Mouse (Mus musculus): Measurements from ENCODE around the gene 4931428L18Rik. TPM values are rescaled to one million over a fixed set of nuclear protein-coding genes. Genes with fewer than 3 reads are reported as not detected.
"Not testable (repeated sequence)": the region's sequence is repeated elsewhere in the genome, so short reads cannot be mapped to it uniquely, and the experiment has no call there.

The 4931428L18Rik gene
- polyA plus RNA-seq, 1 experiment from 2014 or later = not detected

DNA sequence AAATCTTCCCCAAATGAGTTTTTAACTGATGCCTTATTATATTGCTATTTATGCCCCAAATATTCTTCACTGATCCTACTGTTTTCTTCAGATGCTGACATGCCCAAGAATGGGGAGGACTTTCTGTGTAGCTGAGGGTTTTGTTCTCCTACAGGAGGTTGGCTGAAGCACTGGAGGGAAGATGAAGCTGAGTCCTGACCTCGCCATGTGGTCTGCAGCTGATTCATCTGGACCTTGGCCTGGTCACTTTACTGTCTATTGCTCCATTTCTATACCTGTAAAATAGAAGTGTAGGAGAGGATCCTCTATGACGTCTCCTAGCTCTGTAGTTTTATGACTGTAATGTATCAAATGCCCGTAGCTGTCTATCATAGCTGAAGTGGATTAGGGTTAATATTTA, 179.3 kb downstream of the 4931428L18Rik start:
- WGBS = 90% methylated on average over 3 of the region's 3 CpGs
- H3K9me3 ChIP-seq (ENCODE audit: control insufficient read depth, low read length) = no peaks in the 10 kb centered on the region
- no peak overlapping the region for H3K27ac ChIP-seq (ENCODE audit: low read length)
- ATAC-seq = no peak
- H3K9ac ChIP-seq (replicated peaks; ENCODE audit: low read depth, low read length) = no peak overlapping the region
- no peak overlapping the region for H3K4me2 ChIP-seq (ENCODE audit: low read length)
- H3K4me3 ChIP-seq (replicated peaks; ENCODE audit: low read length) = no peak overlapping the region
- no peaks in the 10 kb centered on the region for H3K36me3 ChIP-seq (ENCODE audit: control insufficient read depth, insufficient read depth)
- no peaks in the 10 kb centered on the region for H3K27me3 ChIP-seq (replicated peaks; ENCODE audit: control insufficient read depth, insufficient read depth, low read length)
- H3K4me1 ChIP-seq (replicated peaks; ENCODE audit: control insufficient read depth, insufficient read depth, low read length) = no peaks in the 10 kb centered on the region

DNA sequence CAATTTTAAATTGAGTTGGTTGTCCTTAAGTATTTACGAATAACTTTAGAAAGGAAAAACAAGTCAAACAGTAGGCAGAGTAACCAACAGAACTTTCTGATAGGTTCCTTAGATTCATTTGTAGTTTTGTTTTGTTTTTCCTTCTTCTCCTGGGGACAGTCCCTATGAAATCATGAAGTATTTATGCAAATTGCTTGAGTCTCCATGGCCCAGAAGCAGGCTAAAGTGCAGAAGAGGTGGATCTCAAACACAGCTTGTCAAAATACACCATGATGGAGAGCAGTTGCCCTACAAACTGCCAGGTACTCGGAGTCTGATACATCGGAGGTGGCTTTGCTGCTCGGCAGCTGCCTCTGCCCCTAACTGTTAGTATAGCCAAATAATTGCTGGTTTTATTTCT, 179.7 kb downstream of the 4931428L18Rik start:
- H3K9ac ChIP-seq (replicated peaks; ENCODE audit: low read depth, low read length) = no peak overlapping the region
- 87% methylated on average over 4 of the region's 4 CpGs for WGBS

DNA sequence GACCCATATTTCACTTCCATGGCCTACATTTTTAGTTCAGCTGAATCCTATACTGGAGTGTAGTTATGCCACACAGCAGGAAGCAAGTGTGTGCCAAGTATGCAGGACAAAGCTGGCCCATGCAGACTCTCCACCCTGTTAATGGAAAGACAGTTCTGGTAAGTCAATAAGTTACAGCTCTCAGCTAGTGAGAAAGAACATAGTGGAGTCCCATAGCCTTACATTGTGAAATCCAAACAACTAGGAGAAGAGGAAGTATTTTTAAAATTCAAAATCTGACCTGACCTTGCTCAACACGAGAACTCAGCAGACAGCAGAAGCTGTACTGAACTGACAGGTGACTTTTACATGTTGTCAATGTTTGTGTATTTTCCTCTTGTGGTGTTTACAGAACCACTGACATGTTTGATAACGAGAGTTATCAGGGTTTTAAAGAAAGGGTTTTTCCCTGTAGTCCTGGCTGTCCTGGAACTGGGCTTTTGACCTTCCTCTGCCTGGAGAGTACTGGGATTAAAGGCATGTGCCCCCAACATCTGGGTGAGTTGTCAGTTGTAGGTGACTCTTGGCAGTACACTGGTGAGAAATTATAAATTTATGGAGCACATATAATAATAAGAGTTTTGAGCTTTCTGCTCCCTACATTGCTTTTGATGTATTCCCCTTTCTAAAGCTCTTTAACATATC, 188.5 kb downstream of the 4931428L18Rik start:
- H3K4me1 ChIP-seq (replicated peaks; ENCODE audit: control insufficient read depth, insufficient read depth, low read length) = 0 out of 2 replicates have a peak, but pooled peaks cover 3% of the 10 kb centered on the region
- WGBS = 76% methylated on average over 2 of the region's 2 CpGs
- H3K4me2 ChIP-seq (ENCODE audit: low read length) = no peak overlapping the region
- ATAC-seq = no peak
- H3K9ac ChIP-seq (replicated peaks; ENCODE audit: low read depth, low read length) = no peak overlapping the region
- no peaks in the 10 kb centered on the region for H3K27me3 ChIP-seq (replicated peaks; ENCODE audit: control insufficient read depth, insufficient read depth, low read length)
- no peaks in the 10 kb centered on the region for H3K9me3 ChIP-seq (ENCODE audit: control insufficient read depth, low read length)
- no peaks in the 10 kb centered on the region for H3K36me3 ChIP-seq (ENCODE audit: control insufficient read depth, insufficient read depth)
- H3K27ac ChIP-seq (ENCODE audit: low read length) = no peak overlapping the region
- no peak overlapping the region for H3K4me3 ChIP-seq (replicated peaks; ENCODE audit: low read length)

More for the DNA sequence above, 179.7 kb downstream of the 4931428L18Rik start:
- Histone ChIP-seq H3K36me3 (ENCODE audit: control insufficient read depth, insufficient read depth) (no peaks in the 10 kb centered on the region), H3K4me3 (replicated peaks; ENCODE audit: low read length) (no peak overlapping the region), H3K27ac (ENCODE audit: low read length) (no peak overlapping the region), H3K4me1 (replicated peaks; ENCODE audit: control insufficient read depth, insufficient read depth, low read length) (no peaks in the 10 kb centered on the region), H3K4me2 (ENCODE audit: low read length) (no peak overlapping the region), H3K9me3 (ENCODE audit: control insufficient read depth, low read length) (no peaks in the 10 kb centered on the region), H3K27me3 (replicated peaks; ENCODE audit: control insufficient read depth, insufficient read depth, low read length) (no peaks in the 10 kb centered on the region)
- no peak for ATAC-seq

DNA sequence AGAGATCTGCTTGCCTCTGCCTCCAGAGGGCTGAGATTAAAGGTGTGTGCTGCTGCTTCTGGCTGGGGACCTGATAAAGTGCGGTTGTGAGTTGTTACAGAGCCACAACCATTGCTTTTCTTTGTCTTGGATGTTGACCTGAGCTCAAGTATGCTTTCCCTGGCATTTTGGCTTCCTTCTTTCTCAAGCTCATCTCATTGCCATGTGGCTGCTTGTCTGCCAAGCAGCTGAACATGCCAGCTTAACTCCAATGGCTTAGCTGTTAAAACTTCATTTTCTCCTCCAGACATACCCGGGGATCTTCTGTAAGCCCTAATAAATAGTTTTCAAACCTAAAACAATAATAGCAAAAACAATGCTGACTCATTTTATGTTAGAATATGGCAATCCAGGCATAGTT, 190.1 kb downstream of the 4931428L18Rik start:
- H3K9ac ChIP-seq (replicated peaks; ENCODE audit: low read depth, low read length) = no peak overlapping the region
- no peaks in the 10 kb centered on the region for H3K9me3 ChIP-seq (ENCODE audit: control insufficient read depth, low read length)
- ATAC-seq = no peak
- H3K4me2 ChIP-seq (ENCODE audit: low read length) = no peak overlapping the region
- WGBS = 75% methylated on average over 2 of the region's 2 CpGs
- H3K27ac ChIP-seq (ENCODE audit: low read length) = no peak overlapping the region
- 0 out of 2 replicates have a peak, but pooled peaks cover 3% of the 10 kb centered on the region for H3K4me1 ChIP-seq (replicated peaks; ENCODE audit: control insufficient read depth, insufficient read depth, low read length)
- H3K4me3 ChIP-seq (replicated peaks; ENCODE audit: low read length) = no peak overlapping the region
- H3K36me3 ChIP-seq (ENCODE audit: control insufficient read depth, insufficient read depth) = no peaks in the 10 kb centered on the region
- H3K27me3 ChIP-seq (replicated peaks; ENCODE audit: control insufficient read depth, insufficient read depth, low read length) = no peaks in the 10 kb centered on the region

DNA sequence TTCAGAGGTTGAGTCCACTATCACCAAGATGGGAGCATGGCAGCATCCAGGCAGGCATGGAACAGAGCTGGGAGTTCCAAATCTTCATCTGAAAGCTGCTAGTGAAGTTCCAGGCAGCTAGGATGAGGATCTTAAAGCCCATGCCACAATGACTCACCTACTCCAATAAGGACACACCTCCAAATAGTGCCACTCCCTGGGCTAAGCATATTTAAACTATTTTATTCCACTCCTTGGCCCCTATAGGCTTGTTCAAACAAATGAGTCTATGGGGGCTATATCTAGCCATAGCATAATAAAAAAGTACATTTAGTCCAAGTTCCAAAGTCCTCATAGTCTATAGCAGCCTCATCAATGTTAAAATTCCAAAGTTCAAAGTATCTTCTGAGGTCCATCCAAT, 199.3 kb downstream of the 4931428L18Rik start:
- H3K4me1 ChIP-seq (replicated peaks; ENCODE audit: control insufficient read depth, insufficient read depth, low read length) = no peaks in the 10 kb centered on the region
- no peaks in the 10 kb centered on the region for H3K27me3 ChIP-seq (replicated peaks; ENCODE audit: control insufficient read depth, insufficient read depth, low read length)
- ATAC-seq = no peak
- H3K4me2 ChIP-seq (ENCODE audit: low read length) = no peak overlapping the region
- no peaks in the 10 kb centered on the region for H3K9me3 ChIP-seq (ENCODE audit: control insufficient read depth, low read length)
- no peaks in the 10 kb centered on the region for H3K36me3 ChIP-seq (ENCODE audit: control insufficient read depth, insufficient read depth)
- no peak overlapping the region for H3K9ac ChIP-seq (replicated peaks; ENCODE audit: low read depth, low read length)
- no peak overlapping the region for H3K4me3 ChIP-seq (replicated peaks; ENCODE audit: low read length)
- H3K27ac ChIP-seq (ENCODE audit: low read length) = no peak overlapping the region

DNA sequence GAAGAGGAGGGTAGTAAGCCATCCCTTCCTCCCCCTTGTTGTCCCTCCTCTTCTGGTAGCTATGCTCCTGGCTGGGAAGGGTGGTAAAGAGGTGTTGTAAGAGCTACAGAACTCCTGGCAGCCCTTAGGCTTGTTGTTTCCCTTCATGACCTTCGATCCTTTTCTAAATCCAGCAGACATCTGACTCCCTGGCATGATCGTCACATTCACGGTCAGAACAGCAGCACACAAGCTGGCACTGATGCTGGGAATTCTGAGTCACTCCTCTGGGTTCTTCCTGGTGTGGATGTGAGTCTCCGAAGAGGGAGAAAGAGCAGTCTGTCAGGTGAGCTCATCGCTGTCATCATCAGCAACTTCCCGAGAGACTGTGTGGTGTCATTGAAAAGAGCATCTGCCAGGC, 203.2 kb downstream of the 4931428L18Rik start:
- Histone ChIP-seq H3K9me3 (ENCODE audit: control insufficient read depth, low read length) (no peaks in the 10 kb centered on the region), H3K4me1 (replicated peaks; ENCODE audit: control insufficient read depth, insufficient read depth, low read length) (no peaks in the 10 kb centered on the region), H3K27me3 (replicated peaks; ENCODE audit: control insufficient read depth, insufficient read depth, low read length) (no peaks in the 10 kb centered on the region), H3K27ac (ENCODE audit: low read length) (no peak overlapping the region), H3K4me2 (ENCODE audit: low read length) (no peak overlapping the region), H3K36me3 (ENCODE audit: control insufficient read depth, insufficient read depth) (no peaks in the 10 kb centered on the region), H3K4me3 (replicated peaks; ENCODE audit: low read length) (no peak overlapping the region), H3K9ac (replicated peaks; ENCODE audit: low read depth, low read length) (no peak overlapping the region)
- 90% methylated on average over 6 of the region's 6 CpGs for WGBS
- ATAC-seq = no peak

DNA sequence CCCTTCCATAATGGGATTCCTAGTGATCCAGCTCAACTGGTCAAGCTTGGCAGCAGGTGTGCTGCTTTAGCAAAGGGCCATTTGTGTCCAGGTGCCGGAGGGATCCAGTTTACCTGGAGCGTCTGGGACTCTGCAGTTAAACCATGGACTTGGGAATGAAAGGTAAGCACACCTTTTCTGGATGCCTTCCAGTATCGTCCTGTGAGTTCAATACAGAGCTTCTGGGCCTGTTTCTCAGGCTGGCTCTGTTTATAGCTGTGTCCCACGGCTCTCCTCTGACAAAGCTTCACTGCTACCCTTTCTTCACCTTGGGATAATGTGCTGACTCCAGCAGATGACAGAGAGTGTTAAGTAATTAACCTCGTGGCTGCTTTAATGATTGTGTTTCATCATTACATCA, 205.1 kb downstream of the 4931428L18Rik start:
- no peak overlapping the region for H3K9ac ChIP-seq (replicated peaks; ENCODE audit: low read depth, low read length)
- no peaks in the 10 kb centered on the region for H3K4me1 ChIP-seq (replicated peaks; ENCODE audit: control insufficient read depth, insufficient read depth, low read length)
- no peaks in the 10 kb centered on the region for H3K36me3 ChIP-seq (ENCODE audit: control insufficient read depth, insufficient read depth)
- no peak overlapping the region for H3K4me3 ChIP-seq (replicated peaks; ENCODE audit: low read length)
- no peaks in the 10 kb centered on the region for H3K27me3 ChIP-seq (replicated peaks; ENCODE audit: control insufficient read depth, insufficient read depth, low read length)
- 72% methylated on average over 5 of the region's 5 CpGs for WGBS
- H3K4me2 ChIP-seq (ENCODE audit: low read length) = no peak overlapping the region
- no peak overlapping the region for H3K27ac ChIP-seq (ENCODE audit: low read length)
- no peak for ATAC-seq
- no peaks in the 10 kb centered on the region for H3K9me3 ChIP-seq (ENCODE audit: control insufficient read depth, low read length)

DNA sequence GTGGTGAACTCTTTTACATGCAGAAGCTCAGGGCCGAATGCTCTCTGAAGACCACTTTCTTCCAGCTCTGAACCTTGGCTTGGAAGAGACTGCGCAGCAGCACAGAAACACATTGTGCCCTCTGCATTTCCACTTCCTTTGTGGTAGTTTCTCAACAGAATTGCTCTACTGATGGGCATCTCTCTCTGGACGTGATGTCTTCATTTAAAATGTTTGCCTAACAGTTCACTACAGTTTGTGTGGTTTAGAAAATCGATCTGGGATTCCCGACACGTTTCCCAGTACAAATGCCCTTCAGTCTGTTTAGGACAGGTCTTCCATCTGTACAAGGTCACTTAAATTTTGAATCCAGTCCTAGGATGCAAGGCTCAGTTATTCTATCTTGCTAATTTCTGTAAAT, 206.4 kb downstream of the 4931428L18Rik start:
- Histone ChIP-seq H3K4me2 (ENCODE audit: low read length) (no peak overlapping the region), H3K36me3 (ENCODE audit: control insufficient read depth, insufficient read depth) (no peaks in the 10 kb centered on the region), H3K4me1 (replicated peaks; ENCODE audit: control insufficient read depth, insufficient read depth, low read length) (no peaks in the 10 kb centered on the region), H3K27ac (ENCODE audit: low read length) (no peak overlapping the region), H3K4me3 (replicated peaks; ENCODE audit: low read length) (no peak overlapping the region), H3K9me3 (ENCODE audit: control insufficient read depth, low read length) (no peaks in the 10 kb centered on the region), H3K9ac (replicated peaks; ENCODE audit: low read depth, low read length) (no peak overlapping the region), H3K27me3 (replicated peaks; ENCODE audit: control insufficient read depth, insufficient read depth, low read length) (no peaks in the 10 kb centered on the region)
- 89% methylated on average over 6 of the region's 6 CpGs for WGBS
- ATAC-seq = no peak

DNA sequence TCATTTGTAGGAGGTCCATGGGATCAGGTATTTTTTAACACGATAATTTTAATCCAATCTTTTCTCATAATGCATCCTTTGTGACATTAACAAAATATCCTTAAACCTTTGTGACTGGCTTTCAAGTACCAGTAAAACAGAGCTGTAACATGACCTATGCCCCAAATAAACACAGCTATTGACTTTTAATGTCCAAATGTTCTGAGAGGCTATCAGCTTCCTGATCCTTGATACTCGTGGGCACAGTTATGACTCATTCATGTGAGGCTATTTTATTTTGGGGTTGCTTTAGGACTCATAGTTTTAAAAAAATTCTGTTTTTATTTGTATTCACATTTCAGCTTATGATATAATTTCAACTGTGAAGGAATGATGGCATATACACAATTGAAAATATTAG, 207.2 kb downstream of the 4931428L18Rik start:
- ATAC-seq = no peak
- no peak overlapping the region for H3K4me3 ChIP-seq (replicated peaks; ENCODE audit: low read length)
- no peak overlapping the region for H3K27ac ChIP-seq (ENCODE audit: low read length)
- H3K27me3 ChIP-seq (replicated peaks; ENCODE audit: control insufficient read depth, insufficient read depth, low read length) = no peaks in the 10 kb centered on the region
- H3K36me3 ChIP-seq (ENCODE audit: control insufficient read depth, insufficient read depth) = no peaks in the 10 kb centered on the region
- no peak overlapping the region for H3K9ac ChIP-seq (replicated peaks; ENCODE audit: low read depth, low read length)
- WGBS = 73% methylated on average over 2 of the region's 2 CpGs
- H3K4me2 ChIP-seq (ENCODE audit: low read length) = no peak overlapping the region
- no peaks in the 10 kb centered on the region for H3K9me3 ChIP-seq (ENCODE audit: control insufficient read depth, low read length)
- H3K4me1 ChIP-seq (replicated peaks; ENCODE audit: control insufficient read depth, insufficient read depth, low read length) = no peaks in the 10 kb centered on the region

DNA sequence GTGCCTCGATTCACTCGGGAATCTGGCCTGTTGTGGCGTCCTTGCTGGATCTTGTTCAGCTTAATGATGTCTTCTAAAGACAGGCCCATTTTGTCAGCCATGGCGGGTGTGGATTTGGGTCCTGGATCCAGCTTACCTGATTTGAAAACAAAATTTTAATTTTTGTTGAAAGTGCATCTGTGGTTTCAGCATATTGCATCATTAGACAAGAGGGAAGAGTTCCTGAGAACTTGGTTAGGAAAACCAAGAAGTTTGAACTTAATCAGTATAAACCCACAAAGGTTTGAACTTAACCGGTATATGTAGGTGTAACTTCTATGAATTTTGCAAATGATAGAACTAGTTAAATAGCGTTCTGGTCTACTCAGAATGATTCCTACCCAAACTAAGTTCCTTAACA, 244.6 kb downstream of the 4931428L18Rik start, which contains the start of gene AC153137.1:
Gene AC153137.1 (minus strand): TSS at position 101 of the 400 bp plus-strand sequence.
- H3K9me3 ChIP-seq (ENCODE audit: control insufficient read depth, low read length); H3K9ac ChIP-seq (replicated peaks; ENCODE audit: low read depth, low read length); H3K27ac ChIP-seq (ENCODE audit: low read length); H3K4me3 ChIP-seq (replicated peaks; ENCODE audit: low read length); H3K27me3 ChIP-seq (replicated peaks; ENCODE audit: control insufficient read depth, insufficient read depth, low read length); H3K4me2 ChIP-seq (ENCODE audit: low read length); ATAC-seq; H3K36me3 ChIP-seq (ENCODE audit: control insufficient read depth, insufficient read depth); H3K4me1 ChIP-seq (replicated peaks; ENCODE audit: control insufficient read depth, insufficient read depth, low read length): not testable (repeated sequence)
- WGBS = 95% methylated on average over 5 of the region's 6 CpGs
